Mouse (Mus musculus) G1E (cell line): ENCODE data around the gene Wnk4.

ENCODE experiments used
- CTCF ChIP-seq: IDR thresholded peaks from 2 replicates; pipeline ENCODE4 v1.5.1; 2012; ENCODE audit warnings: low read depth, low read length, inconsistent platforms, mixed read lengths
- GATA1 ChIP-seq: IDR thresholded peaks from 2 replicates; pipeline ENCODE4 v1.6.1; 2012; ENCODE audit warnings: borderline replicate concordance, low read length, inconsistent platforms, mixed read lengths
- POLR2AphosphoS5 ChIP-seq: IDR thresholded peaks from 2 replicates; pipeline ENCODE4 v1.6.1; 2012; ENCODE audit warnings: low read depth, low read length, inconsistent platforms; ENCODE audit not compliant: insufficient replicate concordance
- TAL1 ChIP-seq: conservative IDR thresholded peaks from 2 replicates; pipeline ENCODE4 v1.6.1; 2012; ENCODE audit warnings: low read depth, low read length, inconsistent platforms, mixed read lengths

GRCm38 (mm10) chr11:101316501-101316917 lies 56.1 kb downstream of the Wnk4 start:
- TF ChIP-seq CTCF (no peak), POLR2AphosphoS5 (no peak), GATA1 (no peak), TAL1 (no peak)
